Mouse (Mus musculus) CH12.LX (cell line): ENCODE results near the gene Fam83c.

Experiments used
- CTCF ChIP-seq, 2 experiments: IDR thresholded peaks in 1 of 2; conservative IDR thresholded peaks in 1 of 2; 2 replicates each; pipeline ENCODE4 v1.5.1; 2011 to 2012; ENCODE audit warnings: low read depth in 2 of 2, low read length in 2 of 2, improper control_type of control experiment in 1 of 2, inconsistent platforms in 1 of 2, mild to moderate bottlenecking in 1 of 2, moderate library complexity in 1 of 2
- PAX5 ChIP-seq: IDR thresholded peaks from 2 replicates; pipeline ENCODE4 v1.6.1; 2012; ENCODE audit warnings: low read length, inconsistent platforms, mixed read lengths

DNA sequence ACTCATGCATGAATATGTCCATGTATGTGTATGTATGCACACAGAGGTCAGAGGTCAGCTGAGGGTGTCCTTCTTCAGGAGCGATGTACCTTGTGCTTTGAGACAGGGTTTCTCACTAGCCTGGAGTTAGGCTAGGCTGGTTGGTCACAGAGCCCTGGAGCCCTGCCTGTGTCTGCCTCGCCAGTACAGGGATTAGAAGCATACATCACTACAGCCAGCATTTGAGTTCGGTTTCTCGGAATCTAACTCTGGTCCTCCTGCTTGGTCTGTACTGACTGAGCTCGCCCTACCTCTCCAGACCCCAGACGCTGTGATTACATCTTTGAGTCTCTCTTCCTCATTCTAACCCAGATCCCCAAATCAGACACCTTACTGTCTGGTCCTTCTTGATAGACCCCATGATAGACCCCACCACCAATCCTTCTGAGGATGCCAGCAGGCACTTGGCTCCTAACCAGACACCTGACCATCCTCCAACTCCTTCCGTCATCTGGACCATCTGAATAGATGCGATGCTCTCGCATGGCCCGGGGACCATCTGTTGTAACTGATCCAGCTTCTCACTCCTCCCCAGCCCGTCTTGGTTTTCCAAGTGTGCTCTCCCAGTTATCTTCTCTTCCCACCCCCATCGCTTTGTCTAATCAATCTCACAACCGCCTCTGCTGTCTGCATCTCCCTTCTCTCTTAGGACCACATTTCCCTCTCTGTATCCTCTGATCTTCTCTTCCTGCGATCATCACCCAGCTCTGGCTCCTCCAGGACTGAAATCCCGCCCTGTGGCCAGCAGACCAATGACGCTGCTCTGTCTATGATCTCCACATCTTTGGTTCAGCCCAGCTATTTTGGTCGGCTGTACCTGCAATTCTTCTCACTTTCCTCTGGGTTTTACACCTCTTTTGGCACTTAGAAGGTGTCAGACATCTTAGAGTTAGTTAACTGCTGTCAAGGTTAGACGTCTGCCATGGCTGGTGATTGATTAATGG is 46.4 kb downstream of the Fam83c start:
- TF ChIP-seq CTCF (conservative IDR thresholded peaks at IDR 0.05 in 1 of 2, IDR thresholded peaks at IDR 0.05 in 1 of 2; ENCODE audit: low read depth in 2 of 2, low read length in 2 of 2), result no peak
- TF ChIP-seq PAX5, result no peak
